Mouse (Mus musculus): ENCODE data around the gene Sema4d. TPM values are rescaled to one million over a fixed set of nuclear protein-coding genes. Genes with fewer than 3 reads are reported as not detected.

Sema4d gene
- total and polyA plus RNA-seq, 3 experiments, result 6.9 to 20.3 TPM; not detected in 1

GRCm38 (mm10) chr13:51753168-51753465 lies 40.4 kb downstream of the Sema4d start:
- Histone ChIP-seq H3K27ac (ENCODE audit: control insufficient read depth, low read depth, low read length) (no peak overlapping the region), H3K4me3 (ENCODE audit: control insufficient read depth in 1 of 2, insufficient read depth in 1 of 2, low read depth in 2 of 2, low read length in 2 of 2) (no peak overlapping the region), H3K36me3 (ENCODE audit: control insufficient read depth in 1 of 2, insufficient read depth in 2 of 2, low read length in 2 of 2) (peaks cover 0 to 27% of the 10 kb centered on the region in 2 experiments; a peak in 2 of 4 replicates), H3K4me1 (ENCODE audit: control insufficient read depth in 1 of 2, insufficient read depth in 2 of 2, low read length in 2 of 2) (peaks cover 21 to 26% of the 10 kb centered on the region in 2 experiments), H3K9me3 (replicated peaks; ENCODE audit: insufficient read depth, low read length) (no peaks in the 10 kb centered on the region), H3K79me2 (ENCODE audit: control insufficient read depth, insufficient read depth, low read length, poor library complexity) (no peaks in the 10 kb centered on the region; the same call in 1 of the 2 replicates), H3K9ac (ENCODE audit: control insufficient read depth, low read depth, low read length, poor library complexity, severe bottlenecking) (no peak overlapping the region), H3K27me3 (ENCODE audit: control insufficient read depth in 1 of 2, insufficient read depth in 2 of 2, low read length in 2 of 2) (no peaks in the 10 kb centered on the region)
- TF ChIP-seq E2F4 (IDR thresholded peaks at IDR 0.05; ENCODE audit: borderline replicate concordance, low read depth, low read length) (no peak), ZKSCAN1 (IDR thresholded peaks at IDR 0.05; ENCODE audit: low read depth, low read length) (no peak), RAD21 (IDR thresholded peaks at IDR 0.05; ENCODE audit: low read depth, low read length) (no peak), USF1 (IDR thresholded peaks at IDR 0.05; ENCODE audit: low read depth, low read length) (no peak), NRF1 (IDR thresholded peaks at IDR 0.05; ENCODE audit: insufficient read depth, low read depth, low read length, poor library complexity, severe bottlenecking) (no peak), SMC3 (IDR thresholded peaks at IDR 0.05; ENCODE audit: low read depth, low read length) (no peak), TAL1 (IDR thresholded peaks at IDR 0.05; ENCODE audit: low read length) (no peak), GATA1 (IDR thresholded peaks at IDR 0.05; ENCODE audit: low read depth, low read length) (no peak), TBP (IDR thresholded peaks at IDR 0.05; ENCODE audit: low read depth, low read length) (no peak), EP300 (IDR thresholded peaks at IDR 0.05; ENCODE audit: low read depth in 1 of 2, low read length in 2 of 2) (no peak), MEF2A (IDR thresholded peaks at IDR 0.05; ENCODE audit: extremely low read depth, insufficient replicate concordance, low read depth, low read length, poor library complexity, severe bottlenecking) (no peak), POLR2AphosphoS5 (IDR thresholded peaks at IDR 0.05; ENCODE audit: borderline replicate concordance, low read depth, low read length) (no peak), CTCF (IDR thresholded peaks at IDR 0.05 in 2 of 3, conservative IDR thresholded peaks at IDR 0.05 in 1 of 3; ENCODE audit: control insufficient read depth in 1 of 3, insufficient read depth in 1 of 3, low read depth in 2 of 3, low read length in 3 of 3, poor library complexity in 1 of 3, severe bottlenecking in 1 of 3) (no peak), BHLHE40 (IDR thresholded peaks at IDR 0.05; ENCODE audit: borderline replicate concordance, low read depth, low read length) (no peak), UBTF (IDR thresholded peaks at IDR 0.05; ENCODE audit: borderline replicate concordance, insufficient read depth, low read depth, low read length) (no peak)
- DNase-seq (ENCODE audit: low read depth, low spot score), result no peak

- Histone ChIP-seq H3K79me2 (ENCODE audit: control insufficient read depth, insufficient read depth, low read length, poor library complexity) (no peaks in the 10 kb centered on the region; the same call in 1 of the 2 replicates), H3K27me3 (ENCODE audit: control insufficient read depth in 1 of 2, insufficient read depth in 2 of 2, low read length in 2 of 2) (no peaks in the 10 kb centered on the region), H3K36me3 (ENCODE audit: control insufficient read depth in 1 of 2, insufficient read depth in 2 of 2, low read length in 2 of 2) (peaks cover 0 to 30% of the 10 kb centered on the region in 2 experiments; a peak in 2 of 4 replicates), H3K27ac (ENCODE audit: control insufficient read depth, low read depth, low read length) (no peak overlapping the region), H3K9me3 (replicated peaks; ENCODE audit: insufficient read depth, low read length) (no peaks in the 10 kb centered on the region), H3K4me1 (ENCODE audit: control insufficient read depth in 1 of 2, insufficient read depth in 2 of 2, low read length in 2 of 2) (peaks cover 25 to 30% of the 10 kb centered on the region in 2 experiments), H3K4me3 (ENCODE audit: control insufficient read depth in 1 of 2, insufficient read depth in 1 of 2, low read depth in 2 of 2, low read length in 2 of 2) (no peak overlapping the region), H3K9ac (ENCODE audit: control insufficient read depth, low read depth, low read length, poor library complexity, severe bottlenecking) (no peak overlapping the region)
- DNase-seq (ENCODE audit: low read depth, low spot score), result no peak
- TF ChIP-seq BHLHE40 (IDR thresholded peaks at IDR 0.05; ENCODE audit: borderline replicate concordance, low read depth, low read length) (no peak), UBTF (IDR thresholded peaks at IDR 0.05; ENCODE audit: borderline replicate concordance, insufficient read depth, low read depth, low read length) (no peak), USF2 (IDR thresholded peaks at IDR 0.05; ENCODE audit: borderline replicate concordance in 1 of 2, insufficient read depth in 1 of 2, low read depth in 1 of 2, low read length in 2 of 2) (no peak), ETS1 (IDR thresholded peaks at IDR 0.05; ENCODE audit: low read depth, low read length) (no peak), MYB (IDR thresholded peaks at IDR 0.05; ENCODE audit: low read depth, low read length) (no peak)
These were observed 41.0 kb downstream of the Sema4d start for GRCm38 (mm10) chr13:51752346-51753167.
